Mouse (Mus musculus) embryonic fibroblast, embryonic 13.5 days (primary cell): Measurements from ENCODE around the gene Cmc4. TPM values are rescaled to one million over a fixed set of nuclear protein-coding genes. Genes with fewer than 3 reads are reported as not detected.

Source experiments
- H3K27ac ChIP-seq: 2 replicates; pipeline ENCODE4 v1.5.1; 2012; ENCODE audit warnings: low read length, control low read depth, inconsistent platforms; ENCODE audit not compliant: insufficient read depth
- H3K4me1 ChIP-seq: 2 replicates; pipeline ENCODE4 v1.6.1; 2011; ENCODE audit warnings: low read length; ENCODE audit not compliant: control insufficient read depth, insufficient read depth
- H3K4me3 ChIP-seq: 2 replicates; pipeline ENCODE4 v1.5.1; 2011; ENCODE audit warnings: mild to moderate bottlenecking, control low read depth, low read length; ENCODE audit not compliant: insufficient read depth
- CTCF ChIP-seq: IDR thresholded peaks from 2 replicates; pipeline ENCODE4 v1.5.1; 2011; ENCODE audit warnings: mild to moderate bottlenecking, control low read depth, low read length, moderate library complexity, borderline replicate concordance; ENCODE audit not compliant: insufficient read depth
- POLR2A ChIP-seq: IDR thresholded peaks from 2 replicates; pipeline ENCODE4 v1.6.1; 2011; ENCODE audit warnings: low read depth, mild to moderate bottlenecking, control low read depth, low read length, moderate library complexity
- polyA plus RNA-seq: library from polyadenylated mRNA; stranded (reverse); fragments of >200 nt; gene quantifications from 2 replicates; pipeline ENCODE4 v1.2.4, GENCODE M21; 2011; ENCODE audit warnings: low read depth; ENCODE audit not compliant: missing spikeins, insufficient read length

Cmc4 gene
- polyA plus RNA-seq = 8.3 and 9.2 TPM in 2 replicates

GRCm38 (mm10) chrX:75415936-75416785 lies at the start of gene Cmc4, which contains the start of the genes Mtcp1 and Brcc3:
Gene Cmc4, minus strand, starts transcription at chrX:75416584.
Gene Mtcp1, minus strand, starts transcription at chrX:75416588.
Gene Brcc3, plus strand, starts transcription at chrX:75416628.
- H3K27ac ChIP-seq = peak within 1 kb of the TSS; percentile 69
- no peak for TF ChIP-seq CTCF
- peak; percentile 89 for TF ChIP-seq POLR2A
- peak within 1 kb of the TSS; percentile 53 for H3K4me3 ChIP-seq
- no peaks in the 10 kb centered on the region for H3K4me1 ChIP-seq

DNA sequence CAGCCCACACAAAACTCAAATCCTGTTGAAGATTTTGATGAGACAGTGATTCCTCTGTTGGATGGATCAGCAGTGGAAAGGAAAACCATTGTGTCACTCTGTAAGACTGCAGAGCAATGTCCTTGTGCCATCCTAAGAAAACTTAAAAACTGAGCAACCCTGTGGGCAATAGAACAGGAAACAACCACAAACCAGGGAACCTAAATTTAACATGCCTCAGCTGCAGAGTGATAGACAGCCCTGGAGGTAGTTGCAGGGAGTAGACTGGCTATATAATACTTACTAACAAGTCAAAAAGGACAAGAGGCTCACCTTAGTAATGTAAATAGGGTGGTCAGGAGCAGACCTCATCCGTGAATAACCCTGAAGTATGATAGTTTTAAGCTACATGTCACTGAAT lies 38.2 kb upstream of the Cmc4 start:
- Histone ChIP-seq H3K4me3 (no peak overlapping the region), H3K4me1 (no peaks in the 10 kb centered on the region), H3K27ac (no peak overlapping the region)
- no peak for TF ChIP-seq POLR2A
- TF ChIP-seq CTCF = no peak

DNA sequence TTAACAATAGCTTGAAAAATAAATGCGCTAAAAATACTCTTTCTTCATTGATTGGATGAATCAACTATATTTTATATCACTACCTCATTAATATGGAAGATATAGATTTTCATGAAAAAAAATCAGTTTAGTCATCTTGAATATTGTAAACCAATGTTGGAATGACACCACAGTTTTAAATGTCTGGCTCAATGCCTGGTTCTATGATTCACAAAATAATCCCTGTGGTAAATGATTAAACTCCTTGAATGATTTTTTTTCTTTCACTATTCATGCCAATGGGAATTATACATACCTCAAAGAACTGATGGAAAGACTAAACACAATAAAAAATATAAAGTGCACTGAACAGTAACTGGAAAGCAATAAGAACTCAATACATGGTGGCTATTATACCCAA lies 6.7 kb downstream of the Cmc4 start:
- TF ChIP-seq POLR2A (no peak), CTCF (no peak)
- Histone ChIP-seq H3K4me3 (no peak overlapping the region), H3K27ac (no peak overlapping the region), H3K4me1 (no peaks in the 10 kb centered on the region)

DNA sequence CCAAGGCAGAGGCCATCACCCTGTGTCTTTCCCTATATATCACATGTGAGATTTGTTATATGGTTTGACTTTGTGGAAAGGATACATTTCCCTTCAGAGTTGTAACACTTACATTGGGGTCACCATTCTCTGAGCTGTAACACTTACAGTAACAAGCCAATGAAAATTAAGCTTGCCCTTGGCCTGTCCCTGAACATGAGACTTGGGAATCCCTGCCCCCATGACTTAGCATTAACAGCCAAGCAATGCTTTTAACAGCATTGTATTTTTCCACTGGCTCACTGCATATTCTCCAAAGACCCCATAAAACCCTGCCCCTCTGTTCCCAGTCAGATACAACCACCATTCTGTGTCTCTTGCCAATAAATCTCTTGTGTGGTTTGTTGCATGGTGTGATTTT lies 13.0 kb downstream of the Cmc4 start:
- Histone ChIP-seq H3K4me1 (no peaks in the 10 kb centered on the region), H3K4me3 (no peak overlapping the region), H3K27ac (no peak overlapping the region)
- TF ChIP-seq CTCF (no peak), POLR2A (no peak)

- TF ChIP-seq CTCF (no peak), POLR2A (no peak)
- no peaks in the 10 kb centered on the region for H3K4me1 ChIP-seq
- no peak overlapping the region for H3K4me3 ChIP-seq
- H3K27ac ChIP-seq = no peak overlapping the region
Measured at GRCm38 (mm10) chrX:75402668-75403067, 13.7 kb downstream of the Cmc4 start.

DNA sequence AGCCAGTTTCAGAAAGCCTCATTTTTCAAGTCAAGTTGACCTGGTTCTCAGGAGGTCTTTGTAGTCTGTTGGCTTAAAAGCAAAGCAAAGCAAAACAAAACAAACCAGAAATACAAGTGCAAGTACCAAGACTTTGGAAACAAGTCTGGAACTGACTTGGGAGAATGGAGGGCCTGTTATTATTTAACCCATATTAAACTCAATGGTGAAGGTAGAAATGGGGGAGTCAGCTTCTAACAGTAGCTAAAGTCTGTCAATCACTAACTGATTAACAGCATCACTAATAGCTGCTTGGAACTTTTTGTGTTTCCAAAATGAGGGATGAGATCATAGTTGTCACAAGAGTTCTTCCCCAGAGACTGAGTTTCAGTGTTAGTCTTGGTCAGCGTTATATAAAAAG lies 16.9 kb downstream of the Cmc4 start:
- TF ChIP-seq POLR2A (no peak), CTCF (no peak)
- no peaks in the 10 kb centered on the region for H3K4me1 ChIP-seq
- H3K4me3 ChIP-seq = no peak overlapping the region
- no peak overlapping the region for H3K27ac ChIP-seq

DNA sequence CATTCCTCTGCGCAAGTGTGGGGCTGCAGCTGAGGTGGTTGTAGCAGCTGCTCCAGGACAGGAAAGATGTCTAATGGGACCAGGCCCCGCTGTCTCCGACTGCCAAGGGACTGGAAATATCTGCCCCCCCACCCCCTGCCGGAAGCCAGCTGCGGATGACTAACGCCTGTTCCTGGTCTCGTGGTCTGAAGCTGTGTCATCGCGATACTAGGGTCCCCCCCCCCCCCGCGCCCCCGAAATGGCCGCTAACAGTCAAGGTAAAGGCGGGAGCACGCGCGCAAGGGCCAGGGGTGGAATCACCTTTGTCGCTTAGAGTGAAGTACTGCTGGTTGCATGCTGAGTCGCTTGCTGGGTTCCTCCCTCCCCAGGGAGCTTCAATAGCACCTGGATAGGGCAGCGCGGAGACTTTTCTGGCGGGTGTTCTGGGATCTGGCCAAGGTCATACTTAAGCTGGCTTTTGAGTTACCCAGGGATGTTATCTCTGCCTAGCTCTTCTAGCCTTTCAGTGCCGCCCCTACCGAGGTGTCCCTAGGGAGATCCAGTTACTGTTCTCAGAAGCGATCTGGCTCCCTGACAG lies 34.1 kb downstream of the Cmc4 start, which contains the start of the genes Fundc2 and F8:
TSS of gene Fundc2 (plus strand) at position 205 of the 577 bp plus-strand sequence.
TSS of gene F8 (minus strand) at position 421 of the 577 bp plus-strand sequence.
- no peaks in the 10 kb centered on the region for H3K4me1 ChIP-seq
- no peak within 1 kb of the TSS; the same call in 1 of the 2 replicates for H3K27ac ChIP-seq
- TF ChIP-seq POLR2A (peak; percentile 78), CTCF (no peak)
- H3K4me3 ChIP-seq = peak within 1 kb of the TSS; percentile 70

GRCm38 (mm10) chrX:75381699-75382098 lies 34.7 kb downstream of the Cmc4 start:
- TF ChIP-seq CTCF = no peak
- no peak for TF ChIP-seq POLR2A
- no peaks in the 10 kb centered on the region for H3K4me1 ChIP-seq
- peak overlapping the region; percentile 38 for H3K4me3 ChIP-seq
- H3K27ac ChIP-seq = no peak overlapping the region

DNA sequence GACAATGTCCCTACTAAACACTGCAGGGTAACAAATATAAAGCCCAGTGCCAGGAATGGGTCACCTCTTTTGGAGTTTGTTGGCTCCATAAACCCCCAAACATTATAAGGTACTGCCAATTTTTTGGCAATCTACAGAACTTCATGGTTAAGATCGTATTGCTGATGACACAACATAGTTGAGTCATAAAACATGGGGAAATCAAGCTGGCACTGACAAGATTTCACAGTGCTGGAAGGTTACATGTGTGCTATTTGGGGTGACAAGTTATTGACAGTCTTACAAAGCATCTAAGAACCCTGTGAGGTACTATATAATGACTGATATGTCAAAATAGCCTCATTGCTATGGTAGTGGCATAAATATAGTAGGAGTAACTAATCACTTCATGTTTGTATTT lies 35.2 kb downstream of the Cmc4 start:
- no peak overlapping the region for H3K27ac ChIP-seq
- H3K4me1 ChIP-seq = no peaks in the 10 kb centered on the region
- TF ChIP-seq CTCF (no peak), POLR2A (no peak)
- no peak overlapping the region for H3K4me3 ChIP-seq

- Histone ChIP-seq H3K4me3 (no peak overlapping the region), H3K27ac (no peak overlapping the region), H3K4me1 (no peaks in the 10 kb centered on the region)
- no peak for TF ChIP-seq POLR2A
- TF ChIP-seq CTCF = no peak
Measured at GRCm38 (mm10) chrX:75376815-75377214, 39.6 kb downstream of the Cmc4 start.
